Mouse (Mus musculus) cortical plate, adult 2 months (tissue): Measurements from ENCODE around the gene Psma3.

ENCODE experiments used
- CTCF ChIP-seq: fragments of 200-500 bp; IDR thresholded peaks from 2 replicates; pipeline ENCODE4 v1.5.1; 2011; ENCODE audit warnings: mild to moderate bottlenecking, control low read depth, low read length; ENCODE audit not compliant: insufficient read depth; ENCODE audit errors: extremely low read depth
- POLR2A ChIP-seq: fragments of 200-500 bp; IDR thresholded peaks from 2 replicates; pipeline ENCODE4 v1.6.1; 2011; ENCODE audit warnings: mild to moderate bottlenecking, low read length, control low read depth; ENCODE audit not compliant: insufficient read depth; ENCODE audit errors: extremely low read depth

DNA sequence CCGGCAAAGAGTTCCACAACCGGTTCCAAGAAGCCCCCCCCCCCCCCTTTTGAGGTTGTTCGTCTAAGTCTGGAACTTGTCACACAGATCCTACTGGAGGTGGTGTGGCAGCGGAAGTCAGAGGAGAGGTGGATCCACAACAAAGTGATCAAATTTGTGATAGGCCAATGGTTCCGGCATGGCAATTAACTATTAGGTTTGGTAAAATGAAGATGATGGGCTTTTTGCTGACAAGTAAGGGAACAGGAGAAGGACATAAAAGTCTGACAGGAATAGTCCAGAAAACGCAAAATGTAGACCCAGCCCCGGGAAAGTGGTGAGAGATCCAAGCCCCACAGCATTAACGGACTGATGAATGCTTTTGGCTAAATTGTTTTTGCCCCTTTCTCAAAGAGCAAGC, 6.8 kb upstream of the Psma3 start:
- TF ChIP-seq CTCF (no peak), POLR2A (no peak)
